Mouse (Mus musculus) gastrocnemius, adult 2 months (tissue): Measurements from ENCODE around the gene Tmem40. TPM values are rescaled to one million over a fixed set of nuclear protein-coding genes. Genes with fewer than 3 reads are reported as not detected.

Experiments used
- DNase-seq: peaks from one replicate; pipeline ENCODE4 v3.0.0; 2022
- H3K27ac ChIP-seq: fragments of 200-600 bp; 2 replicates; pipeline ENCODE4 v1.8.1; 2022; ENCODE audit warnings: mild to moderate bottlenecking
- H3K4me3 ChIP-seq: fragments of 200-600 bp; 2 replicates; pipeline ENCODE4 v1.8.1; 2022; ENCODE audit warnings: mild to moderate bottlenecking, moderate library complexity
- CTCF ChIP-seq: fragments of 200-600 bp; IDR thresholded peaks from 2 replicates; pipeline ENCODE4 v1.8.1; 2022; ENCODE audit warnings: antibody characterized with exemption, mild to moderate bottlenecking, moderate library complexity
- intact Hi-C: fragments of 180-260 bp; cut with DNase I; formaldehyde crosslinking; loops from one replicate; pipeline ENCODE4 v1.15.1; 2025
- total RNA-seq, 2 experiments: library from RNA; stranded (reverse); gene quantifications; 2 replicates each; pipeline ENCODE4 v1.2.3; 2021

Gene Tmem40
- total RNA-seq, 2 experiments from 2014 or later: 0.28 TPM; not detected in 1

GRCm38 (mm10) chr6:115791016-115791415 lies 28.8 kb upstream of the Tmem40 start:
- peak; percentile 17; the same call in 1 of the 2 replicates for TF ChIP-seq CTCF
- peak; percentile 76 for DNase-seq
- intact Hi-C loops: no loop called here

GRCm38 (mm10) chr6:115782781-115783180 lies 20.6 kb upstream of the Tmem40 start:
- DNase-seq: no peak
- Histone ChIP-seq H3K4me3 (no peak overlapping the region), H3K27ac (peak overlapping the region; percentile 66)
- intact Hi-C loops: no loop called here
- no peak for TF ChIP-seq CTCF

More at GRCm38 (mm10) chr6:115791016-115791415, 28.8 kb upstream of the Tmem40 start:
- H3K27ac ChIP-seq: peak overlapping the region; percentile 81
- H3K4me3 ChIP-seq: no peak overlapping the region

GRCm38 (mm10) chr6:115776363-115776762 lies 14.2 kb upstream of the Tmem40 start:
- intact Hi-C loops: loop anchor here (10.0 kb wide), 1 partner anchor 172 kb away; the partner anchor contains the start of gene Mkrn2
- no peak for DNase-seq
- peak overlapping the region; percentile 96 for H3K27ac ChIP-seq
- peak overlapping the region; percentile 59 for H3K4me3 ChIP-seq
- TF ChIP-seq CTCF: no peak

- Histone ChIP-seq H3K4me3 (peak overlapping the region; percentile 92), H3K27ac (peak overlapping the region; percentile 96)
- DNase-seq: peak; percentile 82
- TF ChIP-seq CTCF: no peak
- intact Hi-C loops: loop anchor here (10.0 kb wide), 1 partner anchor 171 kb away; the partner anchor contains the start of gene Mkrn2
These were observed 13.6 kb upstream of the Tmem40 start for GRCm38 (mm10) chr6:115775838-115776237.

- intact Hi-C loops: loop anchor here (5.0 to 10.0 kb wide), 2 partner anchors 47 to 170 kb away; partner anchors contain the start of gene Mkrn2
- peak; percentile 75 for DNase-seq
- Histone ChIP-seq H3K4me3 (peak within 1 kb of the TSS; percentile 92), H3K27ac (peak within 1 kb of the TSS; percentile 96)
- no peak for TF ChIP-seq CTCF
These were observed 12.3 kb upstream of the Tmem40 start, which contains the start of gene Cand2 for GRCm38 (mm10) chr6:115774501-115774921. TSS of gene Cand2 (plus strand) at chr6:115774538.

GRCm38 (mm10) chr6:115773966-115774413 lies 11.8 kb upstream of the Tmem40 start:
- TF ChIP-seq CTCF: no peak
- intact Hi-C loops: loop anchor here (5.0 to 10.0 kb wide), 2 partner anchors 47 to 169 kb away; partner anchors contain the start of gene Mkrn2
- peak overlapping the region; percentile 72 for H3K4me3 ChIP-seq
- peak overlapping the region; percentile 85 for H3K27ac ChIP-seq
- DNase-seq: peak; percentile 49

- TF ChIP-seq CTCF: peak; percentile 52
- intact Hi-C loops: loop anchor here (5.0 to 10.0 kb wide), 2 partner anchors 45 to 168 kb away; partner anchors contain the start of gene Mkrn2
- H3K27ac ChIP-seq: no peak overlapping the region
- DNase-seq: no peak
- no peak overlapping the region for H3K4me3 ChIP-seq
These were observed 10.4 kb upstream of the Tmem40 start for GRCm38 (mm10) chr6:115772604-115773003.

GRCm38 (mm10) chr6:115772201-115772600 lies 10.0 kb upstream of the Tmem40 start:
- no peak for TF ChIP-seq CTCF
- Histone ChIP-seq H3K27ac (no peak overlapping the region), H3K4me3 (no peak overlapping the region)
- intact Hi-C loops: loop anchor here (5.0 to 10.0 kb wide), 2 partner anchors 45 to 167 kb away; partner anchors contain the start of gene Mkrn2
- DNase-seq: no peak

GRCm38 (mm10) chr6:115770852-115771251 lies 8.6 kb upstream of the Tmem40 start:
- no peak for DNase-seq
- no peak overlapping the region for H3K4me3 ChIP-seq
- no peak for TF ChIP-seq CTCF
- intact Hi-C loops: loop anchor here (5.0 to 10.0 kb wide), 2 partner anchors 44 to 166 kb away; partner anchors contain the start of gene Mkrn2
- H3K27ac ChIP-seq: no peak overlapping the region

GRCm38 (mm10) chr6:115770059-115770670 lies 8.0 kb upstream of the Tmem40 start:
- intact Hi-C loops: loop anchor here (5.0 to 10.0 kb wide), 2 partner anchors 43 to 165 kb away; partner anchors contain the start of gene Mkrn2
- TF ChIP-seq CTCF: peak; percentile 46
- no peak overlapping the region for H3K27ac ChIP-seq

GRCm38 (mm10) chr6:115768207-115768606 lies 6.0 kb upstream of the Tmem40 start:
- Histone ChIP-seq H3K4me3 (no peak overlapping the region), H3K27ac (peak overlapping the region; percentile 44)
- DNase-seq: no peak
- no peak for TF ChIP-seq CTCF
- intact Hi-C loops: no loop called here

More at GRCm38 (mm10) chr6:115770059-115770670, 8.0 kb upstream of the Tmem40 start:
- DNase-seq: no peak
- no peak overlapping the region for H3K4me3 ChIP-seq

- DNase-seq: no peak
- intact Hi-C loops: no loop called here
- Histone ChIP-seq H3K27ac (no peak overlapping the region), H3K4me3 (no peak overlapping the region)
- TF ChIP-seq CTCF: no peak
These were observed 5.1 kb upstream of the Tmem40 start for GRCm38 (mm10) chr6:115767357-115767756.

- H3K27ac ChIP-seq: peak overlapping the region; percentile 50; the same call in 1 of the 2 replicates
- DNase-seq: peak; percentile 42
- peak overlapping the region; percentile 37 for H3K4me3 ChIP-seq
- intact Hi-C loops: no loop called here
- no peak for TF ChIP-seq CTCF
These were observed 2.0 kb upstream of the Tmem40 start for GRCm38 (mm10) chr6:115764179-115764578.
